Mouse (Mus musculus) Muller cell, postnatal 12 days (primary cell): ENCODE data around the gene Atp6v1c2.

Experiments used
- DNase-seq: peaks from one replicate; pipeline ENCODE4 v3.0.0-alpha.2; 2015; ENCODE audit errors: inconsistent ontology term

Gene Atp6v1c2

GRCm38 (mm10) chr12:17258431-17258830, 70.7 kb downstream of the Atp6v1c2 start:
- DNase-seq: no peak

DNA sequence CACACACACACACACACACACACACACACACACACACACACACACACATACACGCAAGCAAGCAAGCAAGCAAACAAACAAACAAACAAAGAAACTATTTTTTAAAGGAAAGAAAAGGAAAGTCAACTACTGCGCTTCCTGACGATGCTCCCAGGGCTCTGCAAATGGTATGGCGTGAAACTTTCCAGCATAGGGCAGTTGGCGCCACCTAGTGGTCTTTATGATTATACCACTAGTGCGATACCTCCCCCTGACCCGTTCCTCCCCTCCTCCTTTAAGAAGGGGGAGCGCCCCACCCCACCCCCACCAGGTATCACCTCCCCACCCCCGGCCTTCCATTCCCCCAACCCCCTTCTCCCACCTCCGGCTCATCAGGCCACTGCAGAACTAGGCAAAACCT, 72.3 kb downstream of the Atp6v1c2 start:
- no peak for DNase-seq

DNA sequence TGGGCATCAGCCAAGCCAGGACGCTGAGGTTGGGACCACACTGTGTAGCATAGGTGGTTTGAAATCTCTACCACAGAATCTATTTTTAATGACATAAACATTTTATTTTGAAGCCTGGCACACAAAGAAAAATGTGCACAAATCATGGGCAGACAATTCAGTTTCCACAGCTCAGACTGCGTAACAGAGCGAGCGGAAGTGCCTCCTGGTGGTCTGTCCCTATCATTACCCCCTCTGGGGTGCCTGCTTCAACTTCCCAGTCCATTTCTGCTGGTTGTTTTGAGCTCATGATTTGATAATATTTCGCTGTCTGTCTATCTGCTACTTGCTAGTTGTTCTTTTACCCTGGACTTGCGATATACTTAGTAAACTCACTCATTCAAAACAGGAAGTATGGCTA, 73.6 kb downstream of the Atp6v1c2 start:
- no peak for DNase-seq

DNA sequence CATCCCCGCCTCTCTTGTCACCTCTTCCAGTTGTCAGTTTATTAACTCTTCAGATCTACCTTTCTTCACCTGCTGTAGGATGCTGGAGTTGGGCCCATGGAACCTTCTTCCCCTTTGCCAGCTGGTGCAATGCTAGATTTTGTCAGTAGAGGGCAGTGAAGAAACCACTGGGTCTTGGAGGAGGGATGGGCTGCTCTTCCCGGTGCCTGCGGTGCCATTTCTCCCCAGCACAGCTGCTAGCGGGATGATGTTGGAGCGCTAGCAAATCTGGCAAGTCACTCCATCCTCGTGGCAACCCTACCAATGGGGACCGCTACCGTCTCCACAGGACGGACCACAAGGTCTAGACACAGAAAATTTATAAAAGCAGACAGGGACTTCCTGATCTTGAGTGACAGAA, 76.1 kb downstream of the Atp6v1c2 start:
- peak; percentile 53 for DNase-seq

DNA sequence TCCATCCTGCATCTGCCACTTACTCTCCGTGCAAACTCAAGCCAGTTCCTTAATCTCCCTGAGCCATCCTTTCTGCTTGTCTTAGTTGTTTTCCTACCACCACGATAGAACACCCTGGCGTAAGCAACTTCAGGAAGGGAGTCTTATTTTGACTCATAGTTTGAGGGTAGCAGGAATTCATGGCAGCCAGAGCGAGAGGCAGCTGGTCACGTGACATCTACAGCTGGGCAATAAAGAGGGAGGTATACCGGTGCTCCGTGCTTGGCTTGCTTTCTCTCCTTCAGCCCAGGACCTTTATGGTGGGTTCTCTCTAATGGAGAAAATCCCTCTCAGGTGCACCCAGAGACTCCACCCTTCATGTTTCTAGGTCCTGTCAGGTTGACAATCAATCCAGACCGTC, 78.2 kb downstream of the Atp6v1c2 start:
- no peak for DNase-seq

DNA sequence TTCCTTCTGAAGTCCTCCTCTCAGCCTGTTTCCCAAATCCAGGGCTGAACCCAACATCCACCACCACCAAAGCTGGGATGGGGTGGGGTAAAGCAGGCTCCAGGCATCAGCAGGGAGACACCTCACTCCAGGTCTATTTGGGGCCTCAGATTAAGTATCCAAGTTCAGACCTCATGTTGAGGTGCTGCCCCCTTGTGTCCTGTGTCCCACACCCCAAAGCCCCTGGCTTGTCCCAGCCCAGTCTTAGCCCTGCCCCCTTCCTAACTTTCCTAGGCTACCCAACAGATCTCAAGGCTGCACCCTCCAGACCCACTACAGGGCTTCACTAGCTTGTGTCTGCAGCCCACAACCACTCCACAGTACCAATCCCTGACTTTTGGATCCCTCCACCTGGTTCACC, 87.1 kb downstream of the Atp6v1c2 start:
- DNase-seq: no peak

DNA sequence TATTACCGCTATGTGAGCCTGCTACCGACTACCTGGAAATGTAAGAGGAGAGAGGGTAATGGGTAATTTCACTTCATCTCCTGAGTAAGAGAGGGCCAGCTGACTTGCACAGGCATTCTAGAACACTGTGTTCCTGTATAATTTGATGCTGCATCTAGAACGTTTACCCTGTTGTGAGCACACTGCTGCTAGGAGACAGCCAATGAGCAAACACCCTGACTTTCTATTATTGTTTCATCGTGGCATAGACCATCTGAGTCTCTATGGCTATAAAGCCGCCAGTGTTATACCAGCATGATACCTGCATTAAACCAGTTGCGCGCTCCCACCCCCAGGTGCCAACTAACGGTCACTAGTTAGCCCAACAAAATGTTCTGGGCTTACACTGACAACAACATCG, 87.5 kb downstream of the Atp6v1c2 start:
- DNase-seq: no peak

GRCm38 (mm10) chr12:17241016-17241415, 88.1 kb downstream of the Atp6v1c2 start:
- DNase-seq: no peak

DNA sequence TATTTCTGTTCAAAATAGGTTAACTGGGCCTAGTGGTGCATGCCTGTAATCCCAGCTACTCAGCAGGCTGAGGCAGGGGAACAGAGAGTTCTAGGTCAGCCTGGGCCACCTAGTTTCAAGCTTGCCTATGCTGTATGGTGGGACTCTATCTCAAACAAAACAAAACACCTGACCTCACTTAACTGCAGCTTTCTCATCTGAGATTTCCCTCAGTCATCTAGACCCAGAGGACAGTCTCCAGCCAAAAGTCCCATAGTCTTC, 89.8 kb downstream of the Atp6v1c2 start:
- no peak for DNase-seq

DNA sequence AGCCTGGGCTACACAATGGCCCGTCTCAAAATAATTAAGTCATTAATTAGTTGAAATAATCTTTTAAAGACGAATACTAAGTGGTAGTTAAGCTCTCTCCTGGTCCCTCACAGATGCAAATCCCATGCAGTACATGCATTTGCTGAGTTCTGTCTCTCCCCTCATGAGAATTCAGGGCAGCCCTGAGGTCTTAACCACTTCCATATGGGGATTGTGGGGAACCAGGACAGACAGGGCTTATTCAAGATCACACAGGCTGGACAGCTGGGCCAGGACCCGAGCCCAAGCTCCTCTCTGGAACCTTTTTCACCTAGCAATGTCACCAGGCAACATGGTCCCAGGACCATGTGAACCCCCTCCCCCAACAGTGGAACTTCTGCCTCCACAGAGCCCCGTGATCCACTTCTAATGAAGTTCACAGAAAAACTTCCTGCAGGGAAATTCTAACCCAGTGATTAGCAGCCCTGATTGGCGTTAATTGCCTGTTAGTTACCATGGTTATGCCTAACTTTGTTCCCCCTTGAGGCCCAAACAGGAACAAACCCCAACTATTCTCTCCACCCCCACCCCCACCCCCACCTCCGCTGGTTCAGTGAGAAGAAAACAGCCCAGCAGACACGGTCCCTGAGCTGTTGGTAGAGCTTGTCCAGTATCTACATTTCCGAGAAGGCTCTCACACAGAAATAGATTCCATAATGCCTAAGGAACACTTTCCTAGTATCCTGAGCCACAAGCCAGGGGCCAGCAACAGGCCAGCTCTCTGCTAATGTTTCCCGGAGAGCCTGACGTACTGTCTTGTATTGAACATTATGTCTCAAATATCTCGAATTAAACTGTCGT, 90.4 kb downstream of the Atp6v1c2 start:
- DNase-seq: peak; percentile 51

GRCm38 (mm10) chr12:17235535-17236313, 93.4 kb downstream of the Atp6v1c2 start:
- no peak for DNase-seq
